8 mouse cellular contexts compared by ENCODE assay signal in genomic region chr8:12925941-12926381, GRCm38 (mm10). TPM values are rescaled to one million over a fixed set of nuclear protein-coding genes. Genes with fewer than 3 reads are reported as not detected.
DNase-seq lines count a peak whose midpoint lies in the region; ATAC-seq and TF ChIP-seq lines count a peak whose summit lies in the region.

No protein-coding gene starts in this region.

- peak overlapping the region; percentile 14; the same call in 1 of the 2 replicates for H3K27ac ChIP-seq in midbrain, embryonic 13.5 days
- no peak overlapping the region for H3K27ac ChIP-seq in midbrain, embryonic 14.5 days (replicated peaks; ENCODE audit: low read depth, low read length)
- peak overlapping the region; percentile 79 for H3K27ac ChIP-seq in kidney, postnatal 0 days
- H3K27ac ChIP-seq in stomach, embryonic 16.5 days (ENCODE audit: low read length), result peak overlapping the region; percentile 28; the same call in 1 of the 2 replicates

- no peaks in the 10 kb centered on the region for H3K36me3 ChIP-seq in midbrain, embryonic 13.5 days
- H3K36me3 ChIP-seq in midbrain, embryonic 14.5 days (ENCODE audit: control insufficient read depth, insufficient read depth, low read length), result no peaks in the 10 kb centered on the region
- no peaks in the 10 kb centered on the region for H3K36me3 ChIP-seq in kidney, postnatal 0 days (ENCODE audit: insufficient read depth, low read length)
- H3K36me3 ChIP-seq in stomach, embryonic 16.5 days (ENCODE audit: control insufficient read depth, insufficient read depth, low read length), result no peaks in the 10 kb centered on the region

- ATAC-seq in midbrain, embryonic 13.5 days, result no peak
- ATAC-seq in midbrain, embryonic 14.5 days (ENCODE audit: low FRiP score, low TSS enrichment), result no peak
- peak; percentile 23; the same call in 1 of the 2 replicates for ATAC-seq in kidney, postnatal 0 days (replicated peaks; ENCODE audit: low FRiP score, low read depth)
- peak; percentile 14; the same call in 1 of the 2 replicates for ATAC-seq in stomach, embryonic 16.5 days (ENCODE audit: insufficient read depth, low FRiP score)

- no peak for TF ChIP-seq CTCF in kidney, postnatal 0 days (IDR thresholded peaks at IDR 0.05; ENCODE audit: low read depth)

- no peaks in the 10 kb centered on the region for H3K27me3 ChIP-seq in midbrain, embryonic 13.5 days
- no peaks in the 10 kb centered on the region for H3K27me3 ChIP-seq in midbrain, embryonic 14.5 days (ENCODE audit: control insufficient read depth, insufficient read depth, low read length)
- H3K27me3 ChIP-seq in kidney, postnatal 0 days (ENCODE audit: insufficient read depth, low read length), result no peaks in the 10 kb centered on the region
- H3K27me3 ChIP-seq in stomach, embryonic 16.5 days (ENCODE audit: control insufficient read depth, insufficient read depth, low read length), result no peaks in the 10 kb centered on the region

- H3K9me3 ChIP-seq in midbrain, embryonic 13.5 days, result no peaks in the 10 kb centered on the region
- no peaks in the 10 kb centered on the region for H3K9me3 ChIP-seq in midbrain, embryonic 14.5 days (ENCODE audit: control insufficient read depth, low read length)
- no peaks in the 10 kb centered on the region for H3K9me3 ChIP-seq in kidney, postnatal 0 days (replicated peaks; ENCODE audit: low read length)
- H3K9me3 ChIP-seq in stomach, embryonic 16.5 days (replicated peaks; ENCODE audit: control insufficient read depth, low read length), result no peaks in the 10 kb centered on the region

- H3K4me1 ChIP-seq in midbrain, embryonic 13.5 days (replicated peaks), result peaks cover 47% of the 10 kb centered on the region
- H3K4me1 ChIP-seq in midbrain, embryonic 14.5 days (ENCODE audit: control insufficient read depth, insufficient read depth, low read length), result no peaks in the 10 kb centered on the region
- peaks cover 27% of the 10 kb centered on the region for H3K4me1 ChIP-seq in kidney, postnatal 0 days (replicated peaks; ENCODE audit: insufficient read depth, low read length)
- peaks cover 8% of the 10 kb centered on the region for H3K4me1 ChIP-seq in stomach, embryonic 16.5 days (ENCODE audit: control insufficient read depth, insufficient read depth, low read length)

- no peak for DNase-seq in midbrain, embryonic 14.5 days
- DNase-seq in heart, adult 8-10 months (ENCODE audit: low spot score), result peak; percentile 77
- peak; percentile 61 for DNase-seq in kidney, postnatal 0 days (ENCODE audit: low spot score)
- no peak for DNase-seq in spleen, postnatal 36 days (ENCODE audit: low spot score in 2 of 2)
- DNase-seq in spleen, postnatal 14 days (ENCODE audit: low spot score in 2 of 2), result no peak
- no peak for DNase-seq in left cerebral cortex, postnatal 25 days (ENCODE audit: low spot score in 2 of 2)

- H3K4me3 ChIP-seq in midbrain, embryonic 13.5 days (replicated peaks), result no peak overlapping the region
- H3K4me3 ChIP-seq in midbrain, embryonic 14.5 days (replicated peaks; ENCODE audit: low read depth, low read length), result no peak overlapping the region
- H3K4me3 ChIP-seq in kidney, postnatal 0 days (replicated peaks; ENCODE audit: low read depth, low read length), result peak overlapping the region; percentile 13; the same call in 1 of the 2 replicates
- peak overlapping the region; percentile 17; the same call in 1 of the 2 replicates for H3K4me3 ChIP-seq in stomach, embryonic 16.5 days (replicated peaks; ENCODE audit: low read length)

- 0 out of 2 replicates have a peak overlapping the region, but pooled peaks have one; percentile 2 for H3K4me2 ChIP-seq in midbrain, embryonic 13.5 days (replicated peaks)
- no peak overlapping the region for H3K4me2 ChIP-seq in midbrain, embryonic 14.5 days (ENCODE audit: low read length)
- H3K4me2 ChIP-seq in kidney, postnatal 0 days (ENCODE audit: low read length), result peak overlapping the region; percentile 37; the same call in 1 of the 2 replicates
- no peak overlapping the region for H3K4me2 ChIP-seq in stomach, embryonic 16.5 days (ENCODE audit: low read depth, low read length)

- H3K9ac ChIP-seq in midbrain, embryonic 13.5 days (replicated peaks), result no peak overlapping the region
- no peak overlapping the region for H3K9ac ChIP-seq in midbrain, embryonic 14.5 days (replicated peaks; ENCODE audit: low read length)
- H3K9ac ChIP-seq in kidney, postnatal 0 days (ENCODE audit: low read depth, low read length), result peak overlapping the region; percentile 35; the same call in 1 of the 2 replicates
- H3K9ac ChIP-seq in stomach, embryonic 16.5 days (ENCODE audit: low read length), result no peak overlapping the region

- intact Hi-C loops in left cerebral cortex, postnatal 25 days (cut with DNase I), result loop anchor here (2.0 kb wide), 1 partner anchor 29 kb away; no protein-coding TSS in a partner anchor

- 66% methylated on average over 13 of the region's 13 CpGs for WGBS in midbrain, embryonic 13.5 days
- 67% methylated on average over 13 of the region's 13 CpGs for WGBS in midbrain, embryonic 14.5 days
- 22% methylated on average over 13 of the region's 13 CpGs for WGBS in kidney, postnatal 0 days
- WGBS in stomach, embryonic 16.5 days, result 36% methylated on average over 13 of the region's 13 CpGs

RNA-seq across cellular contexts. Expression of gene Mcf2l, which starts 52.4 kb away (rescaled TPM):
- 130 and 141 TPM in 2 replicates for polyA plus RNA-seq in midbrain, embryonic 13.5 days (2015; fragmentation: Nextera tagmentation; extraction: Ambion mirVana)
- polyA plus RNA-seq in midbrain, embryonic 14.5 days (2014; fragmentation: Nextera tagmentation; extraction: Ambion mirVana), result 173 and 174 TPM in 2 replicates
- 10 to 100 TPM; 55.6 to 85.0 (median 65.1) TPM for total RNA-seq in heart, adult 8-10 months (2022)
- 10.9 and 11.2 TPM in 2 replicates for polyA plus RNA-seq in kidney, postnatal 0 days (2015; fragmentation: Nextera tagmentation; extraction: Ambion mirVana)
- 18.5 and 19.9 TPM in 2 replicates for polyA plus RNA-seq in stomach, embryonic 16.5 days (2015; fragmentation: Nextera tagmentation; extraction: Ambion mirVana)
- 100 to 1,000 TPM; 241 to 256 TPM for total RNA-seq in left cerebral cortex, postnatal 25 days (2021)

Comparison
In these comparisons a context has a peak if more than half of its experiments do, and no peak if none do; other contexts are left out.
1. H3K4me2 ChIP-seq: peak in midbrain, embryonic 13.5 days (single experiment) and kidney, postnatal 0 days (single experiment); none in midbrain, embryonic 14.5 days (single experiment) and stomach, embryonic 16.5 days (single experiment).
2. ATAC-seq: peak in kidney, postnatal 0 days (single experiment) and stomach, embryonic 16.5 days (single experiment); none in midbrain, embryonic 13.5 days (single experiment) and midbrain, embryonic 14.5 days (single experiment).
3. H3K4me3 ChIP-seq: peak in kidney, postnatal 0 days (single experiment) and stomach, embryonic 16.5 days (single experiment); none in midbrain, embryonic 13.5 days (single experiment) and midbrain, embryonic 14.5 days (single experiment).
4. DNase-seq: peak in heart, adult 8-10 months (single experiment) and kidney, postnatal 0 days (single experiment); none in midbrain, embryonic 14.5 days (single experiment), spleen, postnatal 36 days (0 of 2), spleen, postnatal 14 days (0 of 2) and left cerebral cortex, postnatal 25 days (0 of 2).